Mouse (Mus musculus): ENCODE measurements around the gene Acoxl. TPM values are rescaled to one million over a fixed set of nuclear protein-coding genes. Genes with fewer than 3 reads are reported as not detected.

The Acoxl gene
- polyA plus RNA-seq (2012; rRNA removed): 1.7 and 1.9 TPM in 2 replicates

DNA sequence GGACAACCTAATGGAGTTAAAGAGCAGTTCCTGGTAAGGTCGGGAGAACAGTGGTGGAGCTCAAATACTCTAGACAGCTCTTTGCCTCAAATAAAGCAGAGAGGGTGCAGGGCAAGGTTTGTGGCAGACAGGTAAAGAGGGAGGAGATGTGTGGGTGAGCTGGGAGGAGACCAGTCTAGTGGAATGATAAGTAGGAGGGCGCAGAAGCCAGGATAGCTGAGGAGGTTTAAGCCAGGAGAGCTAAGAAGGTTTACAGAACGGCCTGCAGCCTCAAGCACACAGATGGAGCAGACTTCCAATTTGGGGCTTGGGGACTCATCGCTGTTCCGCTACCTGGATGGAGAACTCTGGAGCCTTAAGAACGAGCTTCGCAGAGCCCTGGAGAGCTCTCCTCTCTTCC is at the start of gene Acoxl:
Gene Acoxl (plus strand): TSS at position 301 of the 400 bp plus-strand sequence.
- no peak for TF ChIP-seq POLR2A (IDR thresholded peaks at IDR 0.05; ENCODE audit: control insufficient read depth, extremely low read depth, insufficient read depth, low read length, poor library complexity)
- no peak for TF ChIP-seq CTCF (IDR thresholded peaks at IDR 0.05; ENCODE audit: borderline replicate concordance, control insufficient read depth, extremely low read depth, insufficient read depth, low read length, poor library complexity)
- Histone ChIP-seq H3K27ac (ENCODE audit: control insufficient read depth, insufficient read depth, low read length) (no peak within 1 kb of the TSS), H3K27me3 (ENCODE audit: control insufficient read depth, insufficient read depth, low read length) (peaks cover 3% of the 10 kb centered on the region; the same call in 1 of the 2 replicates), H3K4me3 (ENCODE audit: control insufficient read depth, insufficient read depth, low read length) (no peak within 1 kb of the TSS), H3K36me3 (ENCODE audit: control insufficient read depth, insufficient read depth, low read length) (no peaks in the 10 kb centered on the region), H3K4me1 (replicated peaks; ENCODE audit: control insufficient read depth, insufficient read depth, low read length) (no peaks in the 10 kb centered on the region)
- no peak for DNase-seq
- whole genome bisulfite sequencing: 72% methylated on average over 7 of the region's 7 CpGs

DNA sequence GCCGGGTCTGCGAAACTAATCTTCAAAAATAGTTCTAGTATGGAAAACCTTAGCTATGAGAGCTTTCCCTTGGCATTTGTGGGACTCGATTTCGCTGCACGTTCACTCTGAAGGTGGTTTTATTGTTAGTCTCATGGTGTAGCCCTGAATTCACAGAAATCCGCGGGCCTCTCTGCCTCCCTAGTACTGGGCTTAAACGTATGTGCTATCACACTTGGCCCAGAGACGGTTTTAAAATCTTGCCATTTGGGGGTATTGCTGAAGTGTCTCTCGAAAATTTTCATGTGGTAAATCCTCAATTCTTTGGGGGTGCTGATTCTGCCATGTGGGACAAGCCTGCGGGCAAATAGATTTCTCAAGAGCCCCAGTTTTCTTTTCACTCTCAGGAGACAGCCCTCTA is 49.5 kb upstream of the Acoxl start:
- H3K4me3 ChIP-seq (ENCODE audit: control insufficient read depth, insufficient read depth, low read length): peak overlapping the region; percentile 50
- no peaks in the 10 kb centered on the region for H3K36me3 ChIP-seq (ENCODE audit: control insufficient read depth, insufficient read depth, low read length)
- H3K27me3 ChIP-seq (ENCODE audit: control insufficient read depth, insufficient read depth, low read length): no peaks in the 10 kb centered on the region
- H3K4me1 ChIP-seq (replicated peaks; ENCODE audit: control insufficient read depth, insufficient read depth, low read length): peaks cover 6% of the 10 kb centered on the region
- H3K27ac ChIP-seq (ENCODE audit: control insufficient read depth, insufficient read depth, low read length): no peak overlapping the region
- no peak for TF ChIP-seq POLR2A (IDR thresholded peaks at IDR 0.05; ENCODE audit: control insufficient read depth, extremely low read depth, insufficient read depth, low read length, poor library complexity)
- no peak for TF ChIP-seq CTCF (IDR thresholded peaks at IDR 0.05; ENCODE audit: borderline replicate concordance, control insufficient read depth, extremely low read depth, insufficient read depth, low read length, poor library complexity)
- 7% methylated on average over 11 of the region's 11 CpGs for WGBS
- DNase-seq: peak; percentile 6

DNA sequence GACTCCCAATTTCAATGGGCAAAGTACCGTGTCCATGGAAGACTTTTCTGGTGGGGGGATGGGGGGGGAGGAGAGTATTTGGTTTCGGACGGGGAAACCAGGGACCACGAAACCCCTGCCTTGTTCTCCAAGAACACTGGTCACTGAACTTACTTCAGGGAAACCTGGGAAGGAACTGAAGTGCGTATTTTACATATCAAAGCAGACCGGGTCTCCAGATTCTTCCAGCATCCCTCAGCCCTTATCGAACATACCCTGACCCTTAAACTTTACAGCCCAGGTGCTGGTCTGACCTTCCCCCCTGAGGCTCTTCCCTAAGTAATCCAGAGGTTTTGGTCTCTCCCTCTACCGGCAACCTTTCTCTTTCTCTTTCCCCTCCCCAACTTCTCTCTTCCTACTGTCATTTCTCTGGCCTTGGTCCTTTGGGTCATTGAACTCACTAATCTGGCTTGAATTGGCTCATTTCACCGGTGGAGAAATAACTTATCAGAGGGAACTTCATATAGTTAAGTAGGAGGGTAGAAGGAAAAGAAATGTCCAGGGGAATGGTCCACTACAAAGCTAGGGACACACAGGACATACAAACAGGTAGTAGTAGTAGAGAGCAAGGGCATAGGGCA is 48.9 kb upstream of the Acoxl start:
- no peaks in the 10 kb centered on the region for H3K27me3 ChIP-seq (ENCODE audit: control insufficient read depth, insufficient read depth, low read length)
- H3K36me3 ChIP-seq (ENCODE audit: control insufficient read depth, insufficient read depth, low read length): no peaks in the 10 kb centered on the region
- H3K4me1 ChIP-seq (replicated peaks; ENCODE audit: control insufficient read depth, insufficient read depth, low read length): peaks cover 6% of the 10 kb centered on the region
- TF ChIP-seq POLR2A (IDR thresholded peaks at IDR 0.05; ENCODE audit: control insufficient read depth, extremely low read depth, insufficient read depth, low read length, poor library complexity) (no peak), CTCF (IDR thresholded peaks at IDR 0.05; ENCODE audit: borderline replicate concordance, control insufficient read depth, extremely low read depth, insufficient read depth, low read length, poor library complexity) (no peak)
- H3K4me3 ChIP-seq (ENCODE audit: control insufficient read depth, insufficient read depth, low read length): no peak overlapping the region
- no peak overlapping the region for H3K27ac ChIP-seq (ENCODE audit: control insufficient read depth, insufficient read depth, low read length)
- DNase-seq: no peak
- 57% methylated on average over 9 of the region's 9 CpGs for WGBS

DNA sequence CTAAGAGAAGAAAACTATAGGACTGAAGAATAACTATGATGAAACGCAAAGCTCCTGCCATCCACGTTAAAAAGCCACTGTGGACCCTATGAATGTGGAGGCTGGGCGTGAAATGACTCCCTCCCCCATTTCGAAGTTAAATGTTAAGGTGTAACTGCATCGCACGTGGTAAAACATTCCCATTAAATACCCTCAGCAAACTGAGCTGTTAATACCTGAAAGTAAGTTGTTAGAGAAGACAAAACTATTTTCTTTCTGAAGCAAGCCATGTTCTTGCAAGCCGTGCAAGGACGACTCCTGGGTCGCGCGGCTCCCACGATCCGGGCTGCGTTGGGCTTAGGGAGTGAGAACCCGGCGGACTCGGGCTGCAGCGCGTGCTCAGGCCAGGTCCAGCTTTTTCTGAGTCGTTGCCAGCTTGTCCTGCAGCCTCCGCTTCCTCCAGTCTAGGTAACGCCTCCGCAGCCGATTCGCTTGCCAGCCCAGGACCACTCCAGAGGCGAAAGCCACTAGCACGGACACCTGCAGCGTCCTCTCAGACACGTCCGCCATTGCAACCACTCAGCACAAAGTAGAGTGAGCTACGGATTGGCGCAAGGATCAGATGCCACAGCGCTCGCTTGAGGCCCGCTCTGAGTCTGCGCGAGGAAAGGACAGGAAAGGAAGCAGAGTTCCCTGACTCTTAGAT is 46.6 kb upstream of the Acoxl start, which contains the start of gene Mtln:
Gene Mtln (minus strand): TSS at position 570 of the 685 bp plus-strand sequence.
- TF ChIP-seq POLR2A (IDR thresholded peaks at IDR 0.05; ENCODE audit: control insufficient read depth, extremely low read depth, insufficient read depth, low read length, poor library complexity) (peak; percentile 52), CTCF (IDR thresholded peaks at IDR 0.05; ENCODE audit: borderline replicate concordance, control insufficient read depth, extremely low read depth, insufficient read depth, low read length, poor library complexity) (peak; percentile 50; the same call in 1 of the 2 replicates)
- no peaks in the 10 kb centered on the region for H3K36me3 ChIP-seq (ENCODE audit: control insufficient read depth, insufficient read depth, low read length)
- H3K27ac ChIP-seq (ENCODE audit: control insufficient read depth, insufficient read depth, low read length): no peak within 1 kb of the TSS
- peak within 1 kb of the TSS; percentile 89 for H3K4me3 ChIP-seq (ENCODE audit: control insufficient read depth, insufficient read depth, low read length)
- under 1% methylated on average over 37 of the region's 37 CpGs for WGBS
- DNase-seq: peak; percentile 87
- peaks cover 6% of the 10 kb centered on the region for H3K4me1 ChIP-seq (replicated peaks; ENCODE audit: control insufficient read depth, insufficient read depth, low read length)
- H3K27me3 ChIP-seq (ENCODE audit: control insufficient read depth, insufficient read depth, low read length): no peaks in the 10 kb centered on the region

DNA sequence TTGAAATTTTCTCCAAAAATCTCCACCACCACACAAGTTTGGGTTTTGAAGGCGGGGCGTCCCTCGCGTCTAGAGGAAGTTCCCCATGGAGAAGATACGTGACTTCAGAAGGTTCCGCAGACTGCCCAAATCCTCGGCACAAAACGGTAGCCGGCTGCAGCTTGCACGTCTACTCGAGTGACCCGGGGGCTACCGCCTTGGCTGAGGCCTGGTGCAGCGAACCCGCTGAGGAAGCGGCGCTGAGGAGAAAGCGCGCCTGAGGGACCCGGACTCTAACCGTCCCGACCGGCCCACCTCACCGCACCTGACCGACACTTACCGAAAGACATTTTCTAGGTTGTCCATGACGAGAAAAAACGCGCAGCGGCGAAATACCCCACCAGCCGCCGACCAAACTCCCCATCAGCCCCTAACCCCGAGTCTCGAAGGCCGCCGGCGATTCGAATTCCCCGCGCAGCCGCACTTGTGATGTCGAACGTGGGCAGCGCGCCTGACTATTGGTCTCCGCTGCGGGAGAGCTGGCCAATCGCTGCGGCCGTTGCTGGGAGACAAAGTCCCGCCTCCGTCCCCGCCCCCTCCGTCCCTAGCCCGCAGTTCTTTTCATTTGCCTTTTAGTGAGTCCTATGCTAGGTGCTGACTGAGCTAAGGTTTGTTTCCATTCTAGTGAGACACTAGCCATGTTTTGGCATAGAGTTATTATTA is 7.1 kb upstream of the Acoxl start, which contains the start of gene Bub1:
Gene Bub1 (minus strand): TSS at position 465 of the 702 bp plus-strand sequence.
- DNase-seq: peak; percentile 92
- no peak within 1 kb of the TSS for H3K27ac ChIP-seq (ENCODE audit: control insufficient read depth, insufficient read depth, low read length)
- H3K36me3 ChIP-seq (ENCODE audit: control insufficient read depth, insufficient read depth, low read length): no peaks in the 10 kb centered on the region; the same call in none of the 2 replicates
- H3K4me1 ChIP-seq (replicated peaks; ENCODE audit: control insufficient read depth, insufficient read depth, low read length): peaks cover 4% of the 10 kb centered on the region
- H3K4me3 ChIP-seq (ENCODE audit: control insufficient read depth, insufficient read depth, low read length): peak within 1 kb of the TSS; percentile 74
- H3K27me3 ChIP-seq (ENCODE audit: control insufficient read depth, insufficient read depth, low read length): no peaks in the 10 kb centered on the region; the same call in 1 of the 2 replicates
- under 1% methylated on average over 56 of the region's 56 CpGs for WGBS
- TF ChIP-seq CTCF (IDR thresholded peaks at IDR 0.05; ENCODE audit: borderline replicate concordance, control insufficient read depth, extremely low read depth, insufficient read depth, low read length, poor library complexity) (0 out of 2 replicates have a peak, but pooled peaks have one; percentile 29), POLR2A (IDR thresholded peaks at IDR 0.05; ENCODE audit: control insufficient read depth, extremely low read depth, insufficient read depth, low read length, poor library complexity) (no peak)
